Mouse (Mus musculus) stomach, postnatal 0 days (tissue): ENCODE measurements around the gene Golga3.

Source experiments
- CTCF ChIP-seq: IDR thresholded peaks from 2 replicates; pipeline ENCODE4 v1.5.1; 2016; ENCODE audit warnings: antibody characterized with exemption, low read depth, mild to moderate bottlenecking, moderate library complexity
- EP300 ChIP-seq: optimal IDR thresholded peaks from 2 replicates; pipeline ENCODE3; 2016; ENCODE audit warnings: antibody characterized with exemption

- no peak for TF ChIP-seq CTCF
- no peak for TF ChIP-seq EP300
Measured at GRCm38 (mm10) chr5:110181716-110182115, 5.2 kb downstream of the Golga3 start.
